Mouse (Mus musculus): ENCODE results near the gene Trim8.

GRCm38 (mm10) chr19:46525691-46526631 lies 24.5 kb downstream of the Trim8 start:
- TF ChIP-seq CTCF (IDR thresholded peaks at IDR 0.05; ENCODE audit: insufficient read depth, low read depth, low read length) (no peak), POLR2A (IDR thresholded peaks at IDR 0.05; ENCODE audit: insufficient read depth, low read depth, low read length) (no peak)
